Mouse (Mus musculus) skeletal muscle tissue, adult 2 months (tissue): ENCODE results near the gene Ndufs1.

Source experiments
- DNase-seq: peaks from one replicate; pipeline ENCODE4 v3.0.0-alpha.2; 2012; ENCODE audit warnings: low read depth, low spot score

Gene Ndufs1

GRCm38 (mm10) chr1:63115540-63115939 is 61.1 kb downstream of the Ndufs1 start:
- no peak for DNase-seq

- no peak for DNase-seq
Measured at GRCm38 (mm10) chr1:63115096-63115495, 61.5 kb downstream of the Ndufs1 start.

GRCm38 (mm10) chr1:63114136-63114781 is 62.4 kb downstream of the Ndufs1 start, which contains the start of gene Ino80d:
TSS of gene Ino80d (minus strand) at chr1:63114667.
- DNase-seq: peak; percentile 87

GRCm38 (mm10) chr1:63113274-63114135 is 63.1 kb downstream of the Ndufs1 start:
- no peak for DNase-seq

- DNase-seq: no peak
Measured at GRCm38 (mm10) chr1:63112865-63113261, 63.8 kb downstream of the Ndufs1 start.

- no peak for DNase-seq
Measured at GRCm38 (mm10) chr1:63112151-63112864, 64.3 kb downstream of the Ndufs1 start.

GRCm38 (mm10) chr1:63110536-63111285 is 65.9 kb downstream of the Ndufs1 start:
- no peak for DNase-seq

- DNase-seq: no peak
Measured at GRCm38 (mm10) chr1:63107614-63108327, 68.9 kb downstream of the Ndufs1 start.

- no peak for DNase-seq
Measured at GRCm38 (mm10) chr1:63102758-63103451, 73.7 kb downstream of the Ndufs1 start.

- DNase-seq: no peak
Measured at GRCm38 (mm10) chr1:63100196-63100595, 76.4 kb downstream of the Ndufs1 start.

GRCm38 (mm10) chr1:63098831-63099230 is 77.8 kb downstream of the Ndufs1 start:
- DNase-seq: no peak

- DNase-seq: no peak
Measured at GRCm38 (mm10) chr1:63096071-63096470, 80.6 kb downstream of the Ndufs1 start.
